Mouse (Mus musculus) stomach, postnatal 0 days (tissue): Measurements from ENCODE around the gene Lama5.

Experiments
- CTCF ChIP-seq: IDR thresholded peaks from 2 replicates; pipeline ENCODE4 v1.5.1; 2016; ENCODE audit warnings: antibody characterized with exemption, low read depth, mild to moderate bottlenecking, moderate library complexity
- EP300 ChIP-seq: optimal IDR thresholded peaks from 2 replicates; pipeline ENCODE3; 2016; ENCODE audit warnings: antibody characterized with exemption

GRCm38 (mm10) chr2:180196610-180197322, 28.9 kb downstream of the Lama5 start:
- no peak for TF ChIP-seq CTCF
- no peak for TF ChIP-seq EP300
